Mouse (Mus musculus): ENCODE data around the gene Fam71e1.

Fam71e1 gene

GRCm38 (mm10) chr7:44495992-44496770 lies at the start of gene Fam71e1, which contains the start of gene Emc10:
Gene Fam71e1, plus strand, starts transcription at chr7:44496581.
Gene Emc10, minus strand, starts transcription at chr7:44496529.
- DNase-seq (ENCODE audit: low read depth, low spot score), result peak; percentile 97

GRCm38 (mm10) chr7:44453256-44453655 lies 43.1 kb upstream of the Fam71e1 start:
- no peak for DNase-seq (ENCODE audit: low read depth, low spot score)

- DNase-seq (ENCODE audit: low read depth, low spot score), result no peak
These were observed 40.1 kb upstream of the Fam71e1 start for GRCm38 (mm10) chr7:44456302-44456701.

- no peak for DNase-seq (ENCODE audit: low read depth, low spot score)
These were observed 36.3 kb upstream of the Fam71e1 start for GRCm38 (mm10) chr7:44460067-44460466.

GRCm38 (mm10) chr7:44460767-44461502 lies 35.4 kb upstream of the Fam71e1 start:
- no peak for DNase-seq (ENCODE audit: low read depth, low spot score)

GRCm38 (mm10) chr7:44461503-44462217 lies 34.7 kb upstream of the Fam71e1 start:
- DNase-seq (ENCODE audit: low read depth, low spot score), result no peak

GRCm38 (mm10) chr7:44462218-44463055 lies 33.9 kb upstream of the Fam71e1 start:
- DNase-seq (ENCODE audit: low read depth, low spot score), result no peak

GRCm38 (mm10) chr7:44463056-44463425 lies 33.3 kb upstream of the Fam71e1 start:
- DNase-seq (ENCODE audit: low read depth, low spot score), result no peak

GRCm38 (mm10) chr7:44463556-44464225 lies 32.7 kb upstream of the Fam71e1 start:
- no peak for DNase-seq (ENCODE audit: low read depth, low spot score)

- peak; percentile 82 for DNase-seq (ENCODE audit: low read depth, low spot score)
These were observed 31.9 kb upstream of the Fam71e1 start for GRCm38 (mm10) chr7:44464511-44464910.

- DNase-seq (ENCODE audit: low read depth, low spot score), result no peak
These were observed 31.3 kb upstream of the Fam71e1 start, which contains the start of gene Aspdh for GRCm38 (mm10) chr7:44465111-44465510. Gene Aspdh, plus strand, starts transcription at chr7:44465391.

GRCm38 (mm10) chr7:44466006-44466887 lies 30.1 kb upstream of the Fam71e1 start:
- no peak for DNase-seq (ENCODE audit: low read depth, low spot score)

GRCm38 (mm10) chr7:44466888-44467311 lies 29.5 kb upstream of the Fam71e1 start:
- DNase-seq (ENCODE audit: low read depth, low spot score), result no peak

- DNase-seq (ENCODE audit: low read depth, low spot score), result peak; percentile 99
These were observed 28.5 kb upstream of the Fam71e1 start, which contains the start of gene Josd2 for GRCm38 (mm10) chr7:44467811-44468411. Gene Josd2, plus strand, starts transcription at chr7:44467980.

GRCm38 (mm10) chr7:44468644-44469285 lies 27.6 kb upstream of the Fam71e1 start:
- DNase-seq (ENCODE audit: low read depth, low spot score), result no peak

- no peak for DNase-seq (ENCODE audit: low read depth, low spot score)
These were observed 26.4 kb upstream of the Fam71e1 start for GRCm38 (mm10) chr7:44469677-44470675.

All from telencephalon, adult 2 months (tissue).